Mouse (Mus musculus): ENCODE data around the gene Zfp784.

GRCm38 (mm10) chr7:5080815-5081214 lies 42.6 kb upstream of the Zfp784 start:
- no peak for TF ChIP-seq POLR2A (IDR thresholded peaks at IDR 0.05; ENCODE audit: insufficient read depth, low read depth, low read length)
- no peak for TF ChIP-seq CTCF (IDR thresholded peaks at IDR 0.05; ENCODE audit: insufficient read depth, low read depth, low read length)

All from olfactory bulb, adult 2 months (tissue).